Mouse (Mus musculus) liver, embryonic 14.5 days (tissue): ENCODE measurements at regions not wholly inside any gene's neighbourhood (a gene's known extent, or its start where the extent isn't known, plus 50 kb on each side); places are given as distances from the start of the nearest gene placed in this dataset.

Experiments
- CTCF ChIP-seq: IDR thresholded peaks from 2 replicates; pipeline ENCODE4 v1.5.1; 2016; ENCODE audit warnings: antibody characterized with exemption, low read depth, control low read depth
- EP300 ChIP-seq: IDR thresholded peaks from 2 replicates; pipeline ENCODE4 v1.6.1; 2016; ENCODE audit warnings: antibody characterized with exemption, low read depth

- TF ChIP-seq CTCF (no peak), EP300 (no peak)
Observed at GRCm38 (mm10) chr14:48747936-48748335, 74.3 kb upstream of the Otx2 start.
